Mouse (Mus musculus) right cerebral cortex, postnatal 10 days (tissue): ENCODE data around the gene Casz1.
A peak's percentile ranks its signal among the peaks of the same experiment; 100 is the strongest.

Source experiments
- DNase-seq, 2 experiments: peaks; one replicate each; pipeline ENCODE4 v3.0.0; 2021; ENCODE audit warnings: low spot score in 2 of 2

The Casz1 gene

DNA sequence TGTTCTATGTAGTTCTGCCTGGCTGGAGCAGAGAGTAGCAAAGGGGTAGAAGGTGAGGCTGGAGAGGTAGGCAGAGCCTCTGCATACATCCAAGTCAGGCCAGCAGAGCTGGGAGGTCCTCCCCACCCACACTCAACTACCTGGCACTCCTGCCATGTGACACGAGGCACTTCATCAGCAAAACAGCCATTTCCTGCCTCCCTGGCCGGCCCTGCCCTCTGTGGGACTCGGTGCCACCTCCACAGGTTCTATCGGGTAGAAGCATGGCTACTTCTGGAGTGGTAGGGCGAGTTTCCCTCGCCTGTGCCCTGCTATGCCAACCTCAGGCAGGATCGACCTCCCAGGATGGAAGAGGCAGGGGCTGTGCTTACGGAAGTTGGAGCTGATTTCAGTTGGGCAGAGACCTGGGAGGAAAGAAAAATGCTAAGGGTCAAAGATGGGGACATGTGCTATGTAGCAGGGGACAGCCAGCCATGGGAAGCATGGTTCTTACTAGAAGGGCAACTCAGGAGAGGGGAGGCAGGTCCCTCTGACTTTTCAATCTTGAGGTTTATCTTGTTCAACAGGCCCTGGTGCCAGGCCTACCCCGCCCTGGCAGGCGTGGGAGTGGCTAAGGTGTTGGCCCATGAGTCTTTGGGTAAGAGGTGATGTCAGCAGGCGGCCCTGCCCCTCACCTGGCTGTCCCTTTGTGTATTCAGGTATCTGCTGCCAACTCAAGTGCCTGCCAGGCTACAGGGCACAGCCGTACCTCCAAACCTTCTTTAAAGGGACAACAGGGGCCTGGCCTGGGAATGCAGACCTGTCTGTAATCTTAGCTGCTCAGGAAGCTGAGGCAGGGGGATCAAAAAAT, 6.5 kb upstream of the Casz1 start:
- DNase-seq: no peak

DNA sequence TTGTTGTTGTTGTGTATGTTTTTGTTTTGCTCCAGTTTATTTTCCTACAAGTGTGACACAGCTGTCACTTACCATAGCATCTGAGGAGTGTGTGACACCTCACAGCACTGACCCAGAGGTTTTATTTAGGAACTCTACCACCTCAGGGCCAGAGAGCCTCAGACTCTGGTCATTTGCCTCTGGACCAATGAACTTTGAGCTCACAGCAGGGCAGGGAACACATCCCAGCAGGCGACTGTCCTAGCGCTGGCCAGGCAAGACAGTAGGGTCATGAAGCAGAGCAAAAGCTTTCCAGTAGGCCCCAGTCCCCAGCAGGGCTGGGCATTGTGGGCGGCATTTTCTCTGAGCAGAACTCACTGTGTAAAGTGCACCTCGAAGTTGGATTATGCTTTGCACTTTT, 1.2 kb upstream of the Casz1 start:
- no peak for DNase-seq

DNA sequence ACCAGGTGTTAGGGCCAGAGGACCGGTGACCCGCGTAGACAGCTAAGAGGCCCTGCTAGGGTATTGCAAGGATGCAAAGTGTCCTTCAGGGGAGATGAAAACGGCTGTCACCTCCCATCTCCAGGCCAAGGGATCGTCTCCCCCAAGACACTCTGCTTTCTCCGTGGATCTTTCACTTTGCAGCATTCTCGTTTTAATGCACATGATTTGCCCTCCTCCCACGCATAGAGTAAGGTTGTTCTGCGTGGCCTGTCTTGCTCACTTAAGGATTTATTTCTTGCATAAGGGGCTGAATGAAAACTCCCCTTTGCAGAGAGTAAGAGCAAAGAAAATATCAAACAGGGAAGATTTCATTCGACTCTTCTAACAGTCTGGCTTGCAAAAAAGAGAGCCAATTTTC, 593 bp upstream of the Casz1 start:
- DNase-seq: no peak

DNA sequence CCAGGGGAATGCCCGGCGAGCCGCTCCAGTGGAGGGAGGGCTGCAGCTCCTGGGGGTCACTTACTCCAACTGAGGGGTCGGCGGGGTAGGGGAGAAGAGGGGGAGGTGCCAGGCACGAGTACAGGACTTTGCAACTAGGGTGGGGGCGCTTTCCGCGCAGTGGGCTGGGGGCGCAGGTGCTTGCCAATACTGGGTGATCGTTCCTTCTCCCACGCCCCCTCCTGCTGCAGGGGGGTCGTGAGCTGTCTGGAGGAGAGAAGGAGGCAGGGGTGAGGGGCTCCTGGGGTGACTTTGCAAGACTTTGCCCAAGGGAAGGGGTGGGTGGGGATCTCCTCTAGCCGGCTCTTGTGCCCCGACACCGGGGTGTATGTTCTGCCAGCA, 541 bp downstream of the Casz1 start:
- no peak for DNase-seq

DNA sequence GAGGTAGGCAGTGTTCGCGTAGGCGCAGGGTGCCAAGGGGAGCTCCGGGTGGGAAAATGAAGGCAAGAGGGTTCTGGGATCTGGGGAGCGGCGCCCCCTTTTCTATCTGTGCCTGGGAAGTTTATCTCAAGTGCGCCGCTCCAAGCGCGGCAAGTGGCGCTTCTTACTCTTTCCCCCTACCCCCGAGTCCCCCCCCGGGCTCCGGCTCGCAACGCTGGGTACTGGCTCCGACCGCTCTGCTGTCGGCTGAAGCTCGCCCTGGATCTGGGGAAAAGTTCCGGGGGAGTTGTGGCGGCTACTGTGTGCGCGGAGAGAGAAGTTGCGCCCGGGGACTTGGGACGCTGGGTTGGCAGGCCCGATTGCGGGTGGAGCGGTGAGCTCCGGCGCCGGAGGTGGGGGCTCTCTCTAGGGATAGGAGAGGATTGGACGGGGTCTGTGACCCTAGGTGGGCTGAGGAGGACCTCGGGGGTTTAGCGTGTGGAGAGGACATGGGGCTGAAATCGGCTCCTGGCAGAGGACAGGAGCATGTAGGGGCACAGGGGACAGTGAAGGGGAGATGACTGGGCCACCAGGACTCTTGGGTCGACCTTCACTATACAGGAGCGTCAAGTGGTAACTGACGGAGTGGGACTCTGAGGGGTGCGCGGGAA, 1.1 kb downstream of the Casz1 start:
- no peak for DNase-seq

DNA sequence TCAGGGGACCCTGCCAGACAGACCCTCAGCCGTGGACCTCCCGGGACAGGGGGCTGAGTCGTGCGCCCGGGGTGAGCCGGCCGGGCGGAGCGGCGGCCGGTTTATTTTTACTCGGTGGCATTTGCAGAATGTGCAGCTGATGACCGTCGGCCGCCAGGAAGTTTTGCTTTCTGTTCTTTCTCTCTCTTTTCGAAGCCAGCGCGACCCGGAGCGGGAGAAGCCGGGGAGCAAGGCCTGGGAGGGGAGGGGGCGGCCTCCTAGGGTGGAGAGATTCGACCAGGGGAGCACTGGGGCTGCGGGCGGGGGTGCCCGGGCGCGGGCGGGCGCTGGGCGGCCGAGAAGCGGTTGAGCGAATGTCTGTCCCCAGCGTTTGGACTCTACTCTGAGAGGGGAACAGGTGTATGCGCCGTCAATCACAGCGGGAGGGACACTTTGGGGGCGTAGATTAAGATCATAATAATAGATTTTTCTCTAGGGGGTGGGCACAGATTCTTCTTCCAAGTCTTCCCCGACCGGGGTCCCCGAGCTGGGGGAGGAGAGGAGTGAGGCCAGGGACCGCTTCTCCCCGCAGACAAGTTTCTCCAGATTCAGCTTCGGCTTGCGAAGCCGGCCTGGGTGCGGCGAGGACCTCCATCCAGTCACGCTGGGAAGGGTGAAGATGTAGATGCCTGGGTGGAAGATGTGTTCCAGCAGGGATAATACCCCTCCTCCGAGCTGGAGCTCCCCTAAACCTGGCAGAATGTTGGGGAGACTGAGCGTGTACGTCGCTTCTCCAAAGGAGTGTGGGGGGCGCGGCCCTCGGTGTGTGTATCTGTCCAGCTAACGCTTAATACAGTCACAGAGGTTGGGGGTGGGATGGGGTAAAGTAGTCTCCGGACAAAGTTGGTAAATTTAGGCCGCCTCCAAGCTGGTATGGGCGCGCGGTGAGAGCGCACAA, 1.9 kb downstream of the Casz1 start:
- no peak for DNase-seq

- DNase-seq: no peak
These were observed 2.6 kb downstream of the Casz1 start for GRCm38 (mm10) chr4:148806836-148807235.

GRCm38 (mm10) chr4:148807397-148807796, 3.2 kb downstream of the Casz1 start:
- no peak for DNase-seq

DNA sequence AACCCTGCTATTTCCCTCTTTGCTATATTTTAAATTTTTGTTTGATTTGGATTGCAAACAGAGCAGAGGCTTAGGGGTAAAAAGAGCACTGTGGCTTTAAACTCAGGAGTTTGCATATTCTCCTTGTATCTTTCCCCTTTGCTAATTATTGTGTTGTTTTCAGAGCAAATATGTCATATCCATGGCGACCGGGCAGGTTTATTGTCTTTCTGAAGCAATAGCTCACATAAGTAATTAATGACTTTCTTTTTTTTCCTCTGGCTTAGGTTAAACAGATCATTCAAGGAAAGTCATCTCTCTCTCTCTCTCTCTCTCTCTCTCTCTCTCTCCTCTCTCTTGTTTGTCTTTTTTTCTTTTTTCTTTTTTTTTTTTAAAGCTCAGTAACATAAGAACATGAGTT, 4.6 kb downstream of the Casz1 start:
- DNase-seq: no peak

- no peak for DNase-seq
These were observed 6.5 kb downstream of the Casz1 start for GRCm38 (mm10) chr4:148810706-148811105.

DNA sequence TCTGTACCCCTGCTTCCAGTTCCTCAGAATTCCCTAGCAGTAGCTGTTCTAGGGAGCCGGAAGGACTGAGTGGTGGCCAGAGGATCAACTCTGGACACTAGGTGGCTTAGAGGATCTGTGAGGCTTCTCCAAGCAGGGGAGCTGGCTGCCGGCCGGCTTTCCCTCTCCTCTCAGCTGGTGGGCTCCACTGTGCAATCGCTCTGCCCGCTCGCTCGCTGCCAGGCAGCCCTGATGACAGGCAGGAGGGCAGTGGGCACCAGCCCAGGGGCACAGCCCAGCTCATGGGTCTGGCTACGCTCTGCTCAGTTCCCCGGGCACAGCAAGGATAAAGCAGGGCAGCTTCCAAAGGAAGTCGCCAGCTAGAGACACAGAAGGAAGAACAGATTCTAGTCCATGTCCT, 7.7 kb downstream of the Casz1 start:
- peak; percentile 72 to 81 for DNase-seq

GRCm38 (mm10) chr4:148813247-148813646, 9.0 kb downstream of the Casz1 start:
- DNase-seq: peak; percentile 46 to 67

- no peak for DNase-seq
These were observed 12.3 kb downstream of the Casz1 start for GRCm38 (mm10) chr4:148816556-148816955.

- DNase-seq: no peak
These were observed 13.9 kb downstream of the Casz1 start for GRCm38 (mm10) chr4:148818161-148818560.

GRCm38 (mm10) chr4:148820171-148820570, 15.9 kb downstream of the Casz1 start:
- no peak for DNase-seq

GRCm38 (mm10) chr4:148823281-148823680, 19.1 kb downstream of the Casz1 start:
- no peak for DNase-seq

DNA sequence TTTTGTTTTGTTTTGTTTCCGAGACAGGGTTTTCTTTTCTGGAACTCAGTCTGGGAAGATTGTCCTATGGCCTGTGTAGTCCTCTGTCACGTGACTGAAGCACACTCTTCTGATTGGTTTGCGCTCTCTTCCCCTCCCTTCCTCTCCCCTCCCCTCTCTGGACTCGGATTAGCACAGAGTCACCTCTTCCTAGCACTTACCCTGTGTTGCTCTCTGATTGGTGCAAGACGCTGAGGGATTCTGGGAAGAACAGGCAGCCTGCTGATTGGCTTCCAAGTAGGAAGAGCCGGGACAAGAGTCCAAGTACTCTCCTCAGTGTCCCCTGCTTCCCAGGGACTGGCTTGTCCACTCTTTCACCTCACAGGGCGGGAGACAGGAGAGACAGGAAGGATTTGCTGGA, 26.1 kb downstream of the Casz1 start:
- DNase-seq: no peak

- DNase-seq: no peak
These were observed 29.2 kb downstream of the Casz1 start for GRCm38 (mm10) chr4:148833245-148833990.

- DNase-seq: no peak
These were observed 32.2 kb downstream of the Casz1 start for GRCm38 (mm10) chr4:148836391-148836790.

- DNase-seq: no peak
These were observed 32.8 kb downstream of the Casz1 start for GRCm38 (mm10) chr4:148837046-148837445.

DNA sequence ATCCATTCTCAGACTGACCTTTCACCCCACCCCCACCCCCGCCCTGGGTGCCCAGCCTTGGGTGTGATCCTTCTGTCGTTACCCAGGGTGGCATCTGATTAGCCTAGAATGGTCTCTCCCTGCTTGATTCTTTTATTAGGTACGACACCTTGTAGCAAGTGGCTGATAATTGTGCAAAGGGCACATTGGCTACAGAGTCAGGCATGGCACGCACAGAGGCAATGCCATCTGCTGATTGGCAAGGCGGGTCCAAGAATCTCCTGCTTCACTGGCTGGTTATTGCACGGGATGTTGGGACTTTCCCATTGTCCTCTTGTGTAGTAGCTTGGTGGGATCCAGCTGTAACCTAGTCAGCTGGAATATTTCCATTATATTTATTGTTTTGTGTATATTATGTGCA, 33.4 kb downstream of the Casz1 start:
- DNase-seq: no peak

GRCm38 (mm10) chr4:148842302-148842701, 38.1 kb downstream of the Casz1 start:
- no peak for DNase-seq
